Mouse (Mus musculus) left cerebral cortex, postnatal 10 days (tissue): ENCODE measurements around the gene Homer3. TPM values are rescaled to one million over a fixed set of nuclear protein-coding genes. Genes with fewer than 3 reads are reported as not detected.

Experiments used
- DNase-seq, 2 experiments: peaks; one replicate each; pipeline ENCODE4 v3.0.0; 2021 to 2022; ENCODE audit warnings: low spot score in 2 of 2, mixed read lengths in 1 of 2; ENCODE audit errors: extremely low spot score in 1 of 2
- intact Hi-C: fragments of 180-260 bp; cut with DNase I; formaldehyde crosslinking; loops from one replicate; pipeline ENCODE4 v1.15.1; 2025
- total RNA-seq, 2 experiments: library from RNA; stranded (reverse); gene quantifications; 2 replicates each; pipeline ENCODE4 v1.2.3; 2021

The Homer3 gene
- 1 to 10 TPM; 7.9 to 9.4 TPM for total RNA-seq

DNA sequence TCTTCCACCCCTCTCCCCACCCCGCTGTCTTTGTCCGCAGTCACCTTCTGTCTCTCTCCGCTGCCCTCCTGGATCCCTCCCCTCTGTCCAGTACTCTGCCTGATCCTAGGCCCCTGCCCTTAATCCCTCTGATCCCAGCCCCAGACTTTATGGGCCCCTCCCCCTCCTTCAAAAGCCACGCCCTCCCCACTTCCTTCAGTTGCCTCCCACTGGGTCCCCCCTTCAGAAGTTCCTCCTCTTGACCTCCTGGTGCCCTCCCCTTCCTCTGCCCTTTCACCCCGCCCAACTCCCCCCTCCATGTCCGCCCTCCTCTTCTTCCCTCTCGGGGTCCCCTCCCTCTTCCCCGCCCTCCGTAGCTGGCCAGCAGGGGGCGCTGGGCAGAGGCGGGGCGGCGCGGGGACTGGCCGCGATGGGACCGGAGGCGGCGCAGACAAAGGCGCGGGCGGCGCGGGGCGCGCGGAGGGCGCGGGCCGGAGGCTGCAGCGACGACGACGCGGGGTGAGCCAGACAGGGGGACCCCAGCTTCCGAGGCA is at the start of gene Homer3:
TSS of gene Homer3 (plus strand) at position 225 of the 533 bp plus-strand sequence.
- intact Hi-C loops: no loop called here

DNA sequence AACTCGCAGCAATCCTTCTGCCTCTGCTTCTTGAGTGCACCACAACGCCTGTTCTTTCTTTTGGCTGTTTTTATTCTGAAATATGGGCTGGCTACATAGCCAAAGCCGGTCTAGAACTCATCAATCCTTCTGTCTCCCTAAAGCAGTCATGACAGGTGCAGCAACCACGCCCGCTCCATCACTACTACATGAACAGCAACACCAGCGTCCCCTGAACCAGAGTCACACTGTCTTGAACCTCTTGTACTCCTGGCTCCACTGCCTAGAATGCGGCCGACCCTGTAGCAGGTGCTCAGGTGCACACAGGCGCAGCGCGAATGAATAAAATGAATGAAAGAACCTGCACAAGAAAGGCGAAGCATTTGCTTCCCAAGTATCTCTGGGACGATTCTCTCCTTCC is 49.0 kb upstream of the Homer3 start:
- intact Hi-C loops: no loop called here
- no peak for DNase-seq

More for the DNA sequence above, at the start of gene Homer3:
- peak; percentile 68 to 95 for DNase-seq

- intact Hi-C loops: no loop called here
- peak; percentile 92 to 95 for DNase-seq
Measured at GRCm38 (mm10) chr8:70234080-70234780, 48.4 kb upstream of the Homer3 start, which contains the start of the genes Sugp2 and Armc6. Gene Sugp2, plus strand, starts transcription at chr8:70234226. Gene Armc6, minus strand, starts transcription at chr8:70234466.

- no peak for DNase-seq
- intact Hi-C loops: no loop called here
Measured at GRCm38 (mm10) chr8:70234781-70235128, 47.9 kb upstream of the Homer3 start.

GRCm38 (mm10) chr8:70237842-70238241 is 44.8 kb upstream of the Homer3 start:
- DNase-seq: no peak
- intact Hi-C loops: no loop called here

DNA sequence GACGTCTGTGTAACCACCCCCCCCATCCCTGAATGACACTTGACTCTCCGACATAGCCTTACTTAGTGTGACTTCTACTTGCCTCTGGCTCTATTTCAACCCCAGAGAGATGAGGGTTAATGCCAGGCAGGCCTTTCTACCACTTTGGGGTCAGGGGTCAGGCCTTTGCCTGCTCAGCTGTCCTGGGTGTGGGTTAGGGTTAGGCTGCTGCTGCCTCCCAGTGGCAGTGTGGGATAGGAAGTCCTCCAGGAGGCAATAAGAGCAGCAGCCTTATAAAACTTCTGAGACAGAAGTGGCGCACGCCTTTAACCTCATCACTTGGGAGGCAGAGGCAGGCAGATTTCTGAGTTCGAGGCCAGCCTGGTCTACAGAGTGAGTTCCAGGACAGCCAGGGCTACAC is 42.0 kb upstream of the Homer3 start:
- intact Hi-C loops: loop anchor here (5.0 kb wide), 1 partner anchor 57 kb away; no protein-coding TSS in a partner anchor

DNA sequence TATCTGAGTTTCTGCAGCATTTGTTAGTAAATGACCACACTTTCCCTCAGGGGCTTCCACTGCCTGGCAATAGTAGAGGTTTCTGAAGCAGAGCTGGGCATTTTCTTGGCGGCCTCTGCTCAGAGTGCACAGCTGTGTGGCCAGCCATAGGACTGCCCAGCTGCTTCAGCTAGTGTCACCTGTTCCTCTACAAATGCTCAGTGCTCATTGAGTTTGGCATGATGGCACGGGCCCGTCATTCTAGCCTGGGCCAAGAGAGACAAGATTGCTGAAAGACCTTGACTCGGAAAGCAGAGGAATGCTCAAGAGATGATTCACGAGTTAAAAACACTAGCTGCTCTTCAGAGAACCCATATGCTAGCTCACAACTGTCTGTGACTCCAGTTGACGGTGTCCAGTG is 36.0 kb upstream of the Homer3 start:
- intact Hi-C loops: no loop called here

More for the DNA sequence above, 42.0 kb upstream of the Homer3 start:
- peak in 1 of 2 experiments; percentile 43 for DNase-seq

GRCm38 (mm10) chr8:70247841-70248240 is 34.8 kb upstream of the Homer3 start:
- DNase-seq: no peak
- intact Hi-C loops: no loop called here

More for the DNA sequence above, 36.0 kb upstream of the Homer3 start:
- DNase-seq: no peak

DNA sequence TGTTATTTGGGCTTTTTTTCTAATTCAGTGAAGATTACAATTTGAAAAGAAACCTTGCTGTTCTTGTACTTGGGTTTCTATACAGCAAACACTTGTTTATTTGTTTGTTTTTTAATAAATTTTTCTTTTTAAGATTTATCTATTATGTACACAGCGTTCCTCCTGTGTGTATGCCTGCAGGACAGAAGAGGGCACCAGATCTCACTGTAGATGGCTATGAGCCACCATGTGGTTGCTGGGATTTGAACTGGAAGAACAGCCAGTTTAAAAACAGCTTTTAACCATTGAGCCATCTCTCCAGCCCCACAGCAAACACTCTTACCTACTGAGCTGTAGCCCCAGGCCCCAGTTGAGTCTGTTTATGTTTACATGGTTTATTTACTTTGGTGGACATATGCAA is 28.0 kb upstream of the Homer3 start:
- intact Hi-C loops: no loop called here
- DNase-seq: no peak

GRCm38 (mm10) chr8:70257456-70257855 is 25.2 kb upstream of the Homer3 start:
- intact Hi-C loops: no loop called here
- DNase-seq: no peak

DNA sequence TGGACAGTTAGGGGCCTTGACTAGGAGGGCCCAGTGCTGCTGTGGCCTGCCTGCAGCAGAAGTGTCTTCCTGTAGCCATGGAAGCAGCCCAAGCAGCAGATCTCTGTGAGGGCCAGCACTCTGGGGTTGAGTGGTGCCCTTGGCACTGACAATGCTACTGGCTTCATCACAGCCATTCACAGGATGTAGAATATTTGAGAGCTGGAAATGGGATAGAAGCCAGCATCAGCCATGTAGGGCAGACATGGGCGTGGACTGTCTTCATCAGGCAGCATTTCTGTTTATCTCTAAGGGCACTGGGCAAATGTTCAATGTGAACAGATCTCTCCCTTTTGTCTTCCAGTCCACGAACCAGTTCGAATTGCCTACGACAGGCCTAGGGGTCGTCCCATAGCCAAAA is 24.0 kb upstream of the Homer3 start:
- intact Hi-C loops: no loop called here
- no peak for DNase-seq

GRCm38 (mm10) chr8:70259043-70259442 is 23.6 kb upstream of the Homer3 start:
- intact Hi-C loops: no loop called here
- no peak for DNase-seq

GRCm38 (mm10) chr8:70267674-70268073 is 15.0 kb upstream of the Homer3 start:
- intact Hi-C loops: no loop called here
- no peak for DNase-seq

GRCm38 (mm10) chr8:70268311-70268710 is 14.3 kb upstream of the Homer3 start:
- no peak for DNase-seq
- intact Hi-C loops: no loop called here

GRCm38 (mm10) chr8:70268799-70269565 is 13.6 kb upstream of the Homer3 start:
- intact Hi-C loops: no loop called here
- peak; percentile 36 to 57 for DNase-seq

- DNase-seq: no peak
- intact Hi-C loops: no loop called here
Measured at GRCm38 (mm10) chr8:70272949-70273348, 9.7 kb upstream of the Homer3 start.

DNA sequence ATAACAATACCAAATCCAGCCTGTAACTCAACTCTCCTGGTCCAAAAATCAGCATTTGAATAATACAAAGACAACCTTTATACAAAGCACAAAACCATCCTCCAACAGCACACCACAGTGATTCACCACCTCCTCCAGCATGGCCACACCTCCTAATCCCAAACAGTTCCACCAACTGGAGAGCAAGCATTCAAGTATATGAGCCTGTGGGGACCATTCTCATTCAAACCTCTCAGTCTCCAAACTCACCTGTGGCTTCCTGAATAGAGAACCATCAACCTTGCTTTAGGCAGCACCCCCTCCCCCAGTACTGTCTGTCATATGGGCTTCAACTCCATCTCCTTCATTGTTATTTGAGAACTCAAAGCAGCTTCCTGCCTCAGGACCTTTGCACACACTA is 8.3 kb upstream of the Homer3 start:
- intact Hi-C loops: no loop called here
- DNase-seq: no peak

- DNase-seq: no peak
- intact Hi-C loops: no loop called here
Measured at GRCm38 (mm10) chr8:70276476-70276875, 6.2 kb upstream of the Homer3 start.

- intact Hi-C loops: no loop called here
- no peak for DNase-seq
Measured at GRCm38 (mm10) chr8:70278175-70278574, 4.5 kb upstream of the Homer3 start.

GRCm38 (mm10) chr8:70279266-70279665 is 3.4 kb upstream of the Homer3 start:
- intact Hi-C loops: no loop called here
- no peak for DNase-seq
